Comparison of ENCODE assay signal across 7 mouse cellular contexts in the genomic region with DNA sequence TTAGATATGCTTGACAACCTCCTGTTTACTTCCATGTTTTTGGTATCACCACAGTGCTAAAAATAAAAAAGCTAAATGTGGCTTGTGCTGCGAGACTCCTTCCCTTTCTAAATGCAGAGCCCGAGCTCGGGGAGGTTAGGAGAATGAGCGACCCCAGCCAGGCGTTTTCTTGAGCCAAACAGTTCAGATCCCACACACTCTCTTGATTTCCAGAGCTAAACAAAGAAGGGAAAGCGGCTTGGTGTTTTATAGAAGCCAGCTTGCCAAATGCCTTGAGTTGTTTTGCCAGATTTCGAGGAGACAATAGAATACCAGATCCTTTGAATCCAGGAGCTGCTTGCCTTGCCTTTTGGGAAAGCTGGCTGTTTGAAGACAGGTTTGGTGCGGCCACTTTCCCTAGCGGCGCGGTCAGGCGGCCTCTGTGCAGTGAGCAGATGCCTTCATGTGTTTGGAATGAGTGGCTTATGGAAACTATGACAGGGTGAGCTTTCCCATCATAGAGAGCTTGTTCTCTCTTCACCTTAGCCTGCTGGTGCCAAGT. TPM values are rescaled to one million over a fixed set of nuclear protein-coding genes. Genes with fewer than 3 reads are reported as not detected.
DNase-seq lines count a peak whose midpoint lies in the region; ATAC-seq lines count a peak whose summit lies in the region.

No protein-coding gene starts in this region.

- H3K27ac ChIP-seq in neural tube, embryonic 13.5 days (replicated peaks) = peak overlapping the region; percentile 42; the same call in 1 of the 2 replicates
- H3K27ac ChIP-seq in forebrain, embryonic 12.5 days = peak overlapping the region; percentile 63
- peak overlapping the region; percentile 13; the same call in 1 of the 2 replicates for H3K27ac ChIP-seq in hindbrain, embryonic 12.5 days

- WGBS in neural tube, embryonic 13.5 days = 62% methylated on average over 12 of the region's 12 CpGs
- 50% methylated on average over 12 of the region's 12 CpGs for WGBS in forebrain, embryonic 12.5 days
- 61% methylated on average over 12 of the region's 12 CpGs for WGBS in hindbrain, embryonic 12.5 days

- ATAC-seq in neural tube, embryonic 13.5 days (ENCODE audit: low read depth) = no peak
- no peak for ATAC-seq in forebrain, embryonic 12.5 days (ENCODE audit: low FRiP score)
- no peak for ATAC-seq in hindbrain, embryonic 12.5 days (ENCODE audit: low FRiP score)

- no peak overlapping the region for H3K4me2 ChIP-seq in neural tube, embryonic 13.5 days
- no peak overlapping the region for H3K4me2 ChIP-seq in forebrain, embryonic 12.5 days
- no peak overlapping the region for H3K4me2 ChIP-seq in hindbrain, embryonic 12.5 days (replicated peaks)

- no peak for DNase-seq in neural tube, embryonic 10.5 days (ENCODE audit: extremely low spot score, low spot score)
- DNase-seq in thymus, postnatal 14 days = no peak
- no peak for DNase-seq in embryo, embryonic 10 days (ENCODE audit: low spot score)
- DNase-seq in testis, postnatal 10 days (ENCODE audit: low spot score) = no peak

- peaks cover 12% of the 10 kb centered on the region; the same call in 1 of the 2 replicates for H3K4me1 ChIP-seq in neural tube, embryonic 13.5 days (replicated peaks)
- peaks cover 11% of the 10 kb centered on the region for H3K4me1 ChIP-seq in forebrain, embryonic 12.5 days
- H3K4me1 ChIP-seq in hindbrain, embryonic 12.5 days = peaks cover 7% of the 10 kb centered on the region; the same call in 1 of the 2 replicates

- peaks cover 69% of the 10 kb centered on the region for H3K27me3 ChIP-seq in neural tube, embryonic 13.5 days
- peaks cover 10% of the 10 kb centered on the region; the same call in 1 of the 2 replicates for H3K27me3 ChIP-seq in forebrain, embryonic 12.5 days
- H3K27me3 ChIP-seq in hindbrain, embryonic 12.5 days = peaks cover 4% of the 10 kb centered on the region

- H3K9me3 ChIP-seq in neural tube, embryonic 13.5 days = no peaks in the 10 kb centered on the region
- H3K9me3 ChIP-seq in forebrain, embryonic 12.5 days = no peaks in the 10 kb centered on the region
- no peaks in the 10 kb centered on the region for H3K9me3 ChIP-seq in hindbrain, embryonic 12.5 days (replicated peaks)

- no peak overlapping the region for H3K9ac ChIP-seq in neural tube, embryonic 13.5 days
- no peak overlapping the region for H3K9ac ChIP-seq in forebrain, embryonic 12.5 days
- H3K9ac ChIP-seq in hindbrain, embryonic 12.5 days = no peak overlapping the region

- 0 out of 2 replicates have a peak, but pooled peaks cover 11% of the 10 kb centered on the region for H3K36me3 ChIP-seq in neural tube, embryonic 13.5 days
- H3K36me3 ChIP-seq in forebrain, embryonic 12.5 days (replicated peaks) = no peaks in the 10 kb centered on the region
- no peaks in the 10 kb centered on the region for H3K36me3 ChIP-seq in hindbrain, embryonic 12.5 days

- H3K4me3 ChIP-seq in neural tube, embryonic 13.5 days = no peak overlapping the region
- H3K4me3 ChIP-seq in forebrain, embryonic 12.5 days (replicated peaks) = no peak overlapping the region
- no peak overlapping the region for H3K4me3 ChIP-seq in hindbrain, embryonic 12.5 days

RNA-seq across cellular contexts. Expression of gene Map3k20, which starts 50.0 kb away (rescaled TPM):
- polyA plus RNA-seq in neural tube, embryonic 13.5 days (2015; fragmentation: Nextera tagmentation; extraction: Ambion mirVana) = 4.7 and 5.7 TPM in 2 replicates
- 7.0 and 7.1 TPM in 2 replicates for polyA plus RNA-seq in forebrain, embryonic 12.5 days (2016; fragmentation: Nextera tagmentation; extraction: Ambion mirVana)
- polyA plus RNA-seq in hindbrain, embryonic 12.5 days (2016; fragmentation: Nextera tagmentation; extraction: Ambion mirVana) = 9.4 and 11.0 TPM in 2 replicates

Comparison
In these comparisons a context has a peak if more than half of its experiments do, and no peak if none do; other contexts are left out.
1. H3K27ac ChIP-seq: peak in every context shown above with its lines; median percentile 63 in forebrain, embryonic 12.5 days; 42 in neural tube, embryonic 13.5 days; 13 in hindbrain, embryonic 12.5 days.